Mouse (Mus musculus): ENCODE data around the gene Rilp.
"Not testable (repeated sequence)": the region's sequence is repeated elsewhere in the genome, so short reads cannot be mapped to it uniquely, and the experiment has no call there.

The Rilp gene

GRCm38 (mm10) chr11:75534286-75535033 is 24.6 kb downstream of the Rilp start:
- no peak for DNase-seq

- DNase-seq: peak; percentile 73
These were observed 25.4 kb downstream of the Rilp start for GRCm38 (mm10) chr11:75535106-75535795.

DNA sequence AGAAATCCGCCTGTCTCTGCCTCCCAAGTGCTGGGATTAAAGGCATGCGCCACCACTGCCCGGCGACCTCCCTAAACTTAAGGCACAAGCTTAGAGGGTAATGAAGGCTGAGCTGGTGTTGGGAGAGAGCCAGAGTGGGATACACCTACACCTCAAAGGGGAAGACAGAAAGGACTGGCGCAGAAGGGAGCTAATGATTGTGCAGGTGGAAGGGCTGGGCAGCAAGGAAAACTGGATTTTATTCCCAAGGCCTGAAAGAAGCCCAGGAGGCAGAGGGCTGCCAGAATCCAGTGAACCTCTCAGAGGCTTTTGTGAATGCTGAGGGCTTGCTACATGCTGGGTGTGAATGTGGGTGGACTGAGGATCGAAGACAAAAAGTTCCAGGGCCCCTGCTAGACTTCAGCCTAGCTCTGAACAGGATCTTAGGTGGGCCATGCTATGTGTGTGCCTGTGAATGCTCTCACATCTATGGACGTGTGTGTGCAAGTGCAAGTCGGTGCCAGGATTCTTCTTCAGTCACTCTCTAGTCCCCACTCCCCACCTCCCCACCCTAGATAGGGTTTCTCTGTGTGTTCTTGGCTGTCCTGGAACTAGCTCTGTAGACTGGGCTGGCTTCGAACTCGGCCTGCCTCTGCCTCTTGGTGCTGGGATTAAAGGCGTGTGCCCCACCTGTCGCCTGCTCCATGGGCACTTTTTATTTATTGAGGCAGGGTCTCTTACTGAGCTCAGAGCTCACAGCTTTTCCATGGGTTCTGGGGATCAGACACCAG is 26.5 kb downstream of the Rilp start:
- no peak for DNase-seq

DNA sequence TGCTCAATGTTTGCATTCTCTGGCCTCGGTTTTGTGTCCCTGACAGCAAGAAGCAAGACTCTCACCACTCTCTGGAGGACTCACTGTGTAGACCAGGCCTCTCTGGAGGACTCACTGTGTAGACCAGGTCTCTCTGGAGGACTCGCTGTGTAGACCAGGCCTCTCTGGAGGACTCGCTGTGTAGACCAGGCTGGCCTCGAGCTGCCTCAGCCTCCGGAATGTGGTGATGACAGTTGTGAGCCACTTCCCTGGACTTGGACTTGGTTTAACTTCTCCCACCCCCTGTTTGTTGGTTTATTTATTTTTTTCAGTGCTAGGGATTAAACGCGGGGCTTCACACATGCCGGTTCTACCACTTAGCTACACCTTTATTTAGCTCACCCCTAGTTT is 27.1 kb downstream of the Rilp start:
- DNase-seq: no peak

DNA sequence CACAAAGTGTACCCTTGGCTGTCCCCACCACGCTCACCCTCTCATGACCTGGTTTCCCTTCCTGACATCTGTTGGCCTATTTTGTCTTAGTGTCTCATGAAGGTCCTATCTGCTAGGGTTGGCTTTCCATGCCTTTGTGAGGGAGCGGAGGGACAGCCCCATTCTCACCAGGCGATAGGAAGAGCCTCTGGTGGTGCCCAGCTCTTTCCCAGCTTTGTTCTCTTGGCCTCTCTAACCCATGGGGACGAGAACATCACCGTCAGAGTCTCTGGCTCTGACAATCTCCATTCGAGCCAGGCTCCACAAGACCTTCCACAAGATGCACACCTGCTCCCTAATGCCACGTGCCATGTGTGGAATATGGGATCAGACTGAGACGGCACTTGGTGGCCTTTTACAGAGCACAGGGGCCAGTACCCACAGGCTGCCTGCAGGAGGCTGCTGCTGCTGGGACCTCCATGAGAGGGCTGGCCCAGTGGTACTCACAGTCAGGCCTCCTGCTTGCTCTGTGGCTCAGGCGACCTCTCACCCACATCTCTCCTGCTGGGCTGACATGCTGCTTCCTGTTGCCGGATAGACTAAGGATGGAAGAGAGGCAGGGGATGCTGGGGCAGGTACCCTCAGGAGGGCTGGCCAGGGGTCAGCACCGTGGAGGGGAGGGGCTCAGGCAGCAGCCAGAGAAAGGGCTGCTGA is 27.7 kb downstream of the Rilp start:
- DNase-seq: no peak

DNA sequence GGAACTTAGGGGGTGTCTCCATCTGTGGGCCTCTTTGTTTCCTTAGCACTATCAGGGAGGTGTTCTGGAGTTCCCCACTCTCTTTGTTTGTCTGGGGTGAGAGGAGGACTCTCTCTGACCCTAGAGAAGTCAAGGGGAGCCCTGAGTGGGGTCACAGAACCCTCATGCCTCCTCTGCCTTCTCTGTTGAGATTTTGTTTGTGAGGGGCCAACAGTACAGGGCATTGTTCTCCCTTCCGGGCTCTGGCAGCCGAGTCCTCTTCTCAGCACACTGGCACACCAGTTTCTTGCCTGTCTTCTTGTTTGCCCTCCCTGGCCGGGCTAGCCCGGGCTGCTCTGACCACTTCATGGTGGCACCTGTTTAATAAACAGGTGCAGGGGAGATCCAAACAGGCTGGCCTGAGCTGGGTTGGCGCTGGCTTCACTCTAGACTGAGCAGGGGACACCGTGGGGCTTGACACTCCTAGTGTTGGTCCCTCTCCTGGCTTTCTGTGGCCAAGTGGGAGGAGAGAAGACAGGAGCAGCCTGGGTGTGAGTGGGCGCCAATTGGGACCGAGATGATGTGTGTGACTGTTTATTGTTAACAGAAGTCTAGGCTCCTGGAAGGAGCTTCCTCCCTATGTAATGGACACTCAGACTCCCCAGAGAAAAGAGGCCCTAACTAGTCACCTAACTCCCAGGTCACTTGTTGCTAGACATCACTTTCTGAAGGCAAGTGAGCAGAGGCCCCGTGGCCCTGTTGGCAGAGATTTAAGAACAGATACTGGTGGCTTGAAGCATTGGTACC is 28.5 kb downstream of the Rilp start:
- no peak for DNase-seq

DNA sequence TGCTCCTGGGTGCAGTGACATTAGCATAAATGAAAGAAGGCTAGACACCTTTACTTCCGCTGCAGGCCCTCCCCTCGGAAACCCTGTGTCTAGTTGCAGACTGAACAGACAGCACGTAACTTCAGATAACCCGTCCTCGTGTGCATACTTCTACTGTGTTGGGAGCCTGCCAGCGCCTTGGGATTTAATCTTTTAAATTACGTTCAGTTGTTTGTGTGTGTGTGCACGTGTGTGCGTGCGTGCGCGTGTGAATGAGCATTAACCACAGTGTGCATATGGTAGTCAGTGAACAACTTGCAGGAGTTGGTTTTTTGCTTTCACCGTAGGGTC is 29.0 kb downstream of the Rilp start:
- DNase-seq: no peak

DNA sequence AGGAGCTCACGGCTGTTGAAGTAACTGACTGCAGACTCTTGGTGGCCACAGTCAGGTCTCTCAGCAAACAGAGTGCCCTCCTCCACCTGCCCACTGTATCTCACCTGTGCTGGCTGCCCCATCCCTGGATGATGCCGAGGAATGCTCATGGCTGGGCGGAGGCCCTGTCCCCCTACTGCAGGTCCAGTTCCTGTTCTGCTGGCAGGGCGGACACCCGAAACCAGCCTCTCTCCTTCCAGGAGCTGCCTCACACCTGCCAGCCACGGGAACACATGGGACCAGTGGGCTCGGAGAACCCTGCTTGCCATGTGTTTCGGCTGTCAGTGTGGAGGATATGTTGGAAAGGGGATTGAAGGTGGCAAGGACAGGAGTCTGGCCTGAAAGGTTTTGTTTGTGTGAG is 30.3 kb downstream of the Rilp start:
- DNase-seq: no peak

DNA sequence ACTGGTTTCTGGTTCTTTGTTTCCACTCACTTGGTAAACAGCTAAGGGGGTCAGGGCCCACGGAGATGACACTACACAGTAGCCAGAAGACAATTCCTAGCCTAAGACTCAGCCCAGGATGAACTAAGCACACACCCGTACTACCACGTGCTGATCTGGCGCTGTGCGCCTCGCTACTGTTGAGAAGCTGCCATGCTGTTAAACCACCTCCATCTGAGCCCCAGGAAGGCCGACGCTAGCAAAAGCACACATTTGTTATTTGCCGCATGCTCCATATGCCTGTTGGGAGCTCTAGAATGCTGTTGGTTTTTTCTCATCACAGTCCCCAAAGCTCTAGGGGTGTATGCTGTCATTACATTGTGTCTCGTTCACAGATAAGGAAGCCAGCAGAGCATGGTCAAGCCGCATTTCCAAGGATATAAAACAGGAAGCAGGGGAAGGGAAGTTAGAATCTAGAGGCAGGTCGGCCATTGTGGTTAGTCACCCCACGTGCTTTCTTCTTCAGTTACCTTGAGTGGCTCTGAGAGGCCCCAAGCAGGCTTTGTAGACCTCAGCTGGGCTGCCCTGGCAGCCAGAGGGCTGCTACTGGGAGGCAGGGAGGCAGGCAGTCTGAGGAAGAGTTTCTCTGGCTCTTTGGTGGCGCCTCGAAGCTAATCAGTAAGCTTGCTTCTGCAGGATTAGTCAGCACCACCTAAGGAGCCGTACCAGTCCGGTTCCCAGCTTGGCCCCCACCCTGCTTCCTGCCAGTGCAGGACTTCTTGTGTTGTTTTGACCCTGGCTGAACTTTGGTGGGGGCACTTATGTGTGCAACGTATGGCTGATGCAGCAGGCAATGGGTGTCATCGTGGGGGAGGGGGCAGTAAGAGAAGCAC is 31.1 kb downstream of the Rilp start:
- peak; percentile 38 for DNase-seq

DNA sequence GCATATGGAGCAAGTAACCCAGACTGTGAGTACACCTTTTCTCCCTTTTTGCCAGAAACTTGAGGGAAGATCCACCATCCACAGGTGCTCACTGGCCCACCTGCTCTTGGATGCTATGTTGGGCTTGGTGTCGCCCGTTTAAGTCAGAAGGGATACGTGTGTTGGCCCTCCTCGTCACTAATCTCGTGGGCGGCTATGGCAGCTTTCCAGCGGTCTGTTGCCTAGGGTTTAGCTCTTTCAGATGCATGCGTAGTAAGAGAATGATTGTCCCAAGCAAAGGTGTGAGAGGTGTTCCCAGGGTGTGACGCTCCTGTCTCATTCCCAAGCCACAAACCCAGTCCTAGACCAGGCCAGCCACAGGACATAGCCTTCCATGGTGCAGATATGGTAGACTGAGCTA is 34.8 kb downstream of the Rilp start:
- no peak for DNase-seq

DNA sequence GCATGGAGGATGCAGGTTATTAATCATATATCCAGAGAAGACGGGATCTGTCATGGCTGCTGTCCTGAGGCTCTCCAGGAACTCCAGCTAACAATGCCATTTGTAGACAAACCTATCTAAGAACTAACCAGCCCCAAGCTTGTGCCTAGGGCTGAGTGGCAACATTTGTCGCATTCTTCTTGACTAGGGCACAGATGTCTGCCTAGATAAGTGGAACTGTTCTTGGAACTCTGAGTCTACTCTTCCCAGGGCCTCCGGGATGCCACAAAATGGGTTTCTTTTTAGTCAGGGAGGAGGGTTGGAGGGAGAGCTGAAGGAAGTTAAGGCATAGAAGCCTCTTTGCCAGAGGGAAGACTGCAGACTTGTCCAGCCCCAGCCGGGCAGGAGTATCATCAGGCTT is 36.2 kb downstream of the Rilp start:
- peak; percentile 46 for DNase-seq

DNA sequence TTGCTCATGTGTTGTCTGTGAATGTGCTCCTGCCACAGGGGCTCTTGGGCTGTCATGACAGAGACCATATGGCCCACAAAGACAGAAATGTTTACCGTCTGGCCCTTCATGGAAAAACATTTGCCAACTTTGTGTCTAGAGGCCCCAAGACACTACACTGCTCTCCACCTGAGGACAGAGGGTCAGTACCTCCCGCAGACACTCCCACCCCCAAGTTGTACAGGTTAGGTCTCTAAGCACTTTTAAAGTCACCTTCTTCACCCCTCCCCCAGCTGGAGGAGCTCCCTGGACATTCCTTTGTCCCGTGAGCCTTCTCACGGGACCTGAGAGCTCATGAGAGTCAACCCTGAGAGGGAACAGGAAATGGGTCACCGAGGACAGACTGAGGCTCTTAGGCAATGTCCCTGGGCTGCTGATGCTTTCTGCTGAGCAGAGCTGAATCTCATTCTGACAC is 39.8 kb downstream of the Rilp start:
- no peak for DNase-seq

DNA sequence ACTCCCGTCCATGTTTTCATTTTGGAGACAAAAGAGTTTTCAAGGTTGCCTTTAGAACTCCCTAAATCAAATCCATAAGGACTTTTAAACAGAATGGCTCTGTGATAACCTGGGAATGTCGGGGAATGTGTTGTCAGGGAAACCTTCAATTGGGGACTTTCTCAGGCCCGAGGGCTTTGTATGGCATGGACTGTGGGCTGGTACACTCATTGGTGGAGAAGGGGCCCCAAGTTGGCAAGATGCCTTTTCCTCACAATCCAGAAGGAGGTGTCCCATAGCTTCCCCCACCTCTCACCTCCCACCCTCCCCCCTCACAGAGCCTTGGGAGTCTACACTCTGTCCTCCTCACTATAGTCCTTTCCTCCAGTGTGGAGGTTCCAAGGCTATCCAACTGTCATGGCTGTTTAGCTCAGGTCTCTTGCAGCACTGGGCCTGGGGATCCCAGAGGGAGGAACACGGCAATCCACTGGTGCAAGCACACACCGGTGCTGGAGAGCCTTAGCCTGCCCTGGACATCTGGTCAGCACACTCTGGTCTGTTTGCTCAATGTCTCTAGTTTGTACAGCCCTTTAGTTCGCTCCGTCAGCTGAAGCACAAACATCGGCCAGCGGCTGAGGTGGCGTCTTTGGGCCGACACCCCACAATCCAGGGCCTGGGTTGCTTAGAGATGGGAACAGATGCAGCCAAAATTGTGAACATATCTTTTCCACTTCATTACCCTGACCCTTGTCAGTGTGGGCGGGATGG is 40.5 kb downstream of the Rilp start:
- DNase-seq: no peak

DNA sequence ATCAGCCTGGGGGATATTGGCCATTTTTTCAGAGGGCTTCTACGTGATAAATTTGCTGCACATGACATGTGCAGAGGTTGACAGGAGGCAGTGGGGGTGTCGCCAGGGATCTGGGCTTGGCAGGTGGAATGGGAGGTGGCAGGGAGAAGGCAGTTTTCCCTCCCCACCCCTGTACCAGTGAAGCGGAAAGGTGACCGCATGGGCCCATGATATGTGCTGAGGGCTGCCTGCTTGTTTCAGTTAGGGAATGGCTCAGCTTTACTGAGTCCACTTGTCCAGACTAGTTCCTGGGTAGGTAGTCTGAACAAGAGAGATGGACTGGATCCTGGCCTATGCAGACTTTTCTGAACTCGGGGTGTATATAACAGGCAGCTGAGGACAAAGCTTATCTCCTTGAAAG is 41.4 kb downstream of the Rilp start:
- DNase-seq: no peak

DNA sequence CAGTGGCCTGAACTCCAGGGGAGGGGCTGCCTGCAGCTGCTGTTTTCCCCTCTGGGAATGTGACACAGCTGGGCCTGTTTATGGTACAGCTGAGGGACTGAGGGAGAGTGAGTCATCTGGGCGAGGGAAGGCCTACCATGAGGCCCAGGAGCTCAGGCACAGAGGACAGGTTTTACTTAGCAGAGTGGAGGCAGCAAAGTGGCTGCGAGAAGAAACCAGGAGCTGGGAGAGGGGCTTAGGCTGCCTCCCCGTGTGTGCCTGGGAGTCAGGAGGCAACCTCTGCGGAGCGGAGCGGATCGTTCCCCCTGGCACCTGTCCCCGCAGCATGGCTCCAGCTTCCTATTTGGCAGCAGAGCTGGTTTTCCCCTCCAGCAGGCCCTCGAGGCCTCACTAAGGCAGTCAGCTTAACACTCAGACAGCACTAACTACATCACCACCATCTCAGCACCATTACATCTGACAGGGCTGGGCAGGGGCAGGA is 42.1 kb downstream of the Rilp start:
- DNase-seq: no peak

- DNase-seq: no peak
These were observed 43.1 kb downstream of the Rilp start for GRCm38 (mm10) chr11:75552906-75553482.

DNA sequence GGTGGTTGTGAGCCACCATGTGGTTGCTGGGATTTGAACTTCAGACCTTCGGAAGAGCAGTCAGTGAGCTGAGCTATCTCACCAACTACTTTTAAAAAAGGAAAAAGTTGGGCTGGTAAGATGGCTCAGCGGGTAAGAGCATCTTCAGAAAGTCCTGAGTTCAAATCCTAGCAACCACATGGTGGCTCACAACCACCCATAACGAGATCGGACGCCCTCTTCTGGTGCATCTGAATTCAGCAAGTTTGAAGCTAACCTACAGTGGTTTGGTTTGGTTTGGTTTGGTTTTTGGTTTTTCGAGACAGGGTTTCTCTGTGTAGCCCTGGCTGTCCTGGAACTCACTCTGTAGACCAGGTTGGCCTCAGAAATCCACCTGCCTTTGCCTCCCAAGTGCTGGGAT is 46.1 kb downstream of the Rilp start:
- DNase-seq: not testable (repeated sequence)

- no peak for DNase-seq
These were observed 47.2 kb downstream of the Rilp start for GRCm38 (mm10) chr11:75557142-75557541.

DNA sequence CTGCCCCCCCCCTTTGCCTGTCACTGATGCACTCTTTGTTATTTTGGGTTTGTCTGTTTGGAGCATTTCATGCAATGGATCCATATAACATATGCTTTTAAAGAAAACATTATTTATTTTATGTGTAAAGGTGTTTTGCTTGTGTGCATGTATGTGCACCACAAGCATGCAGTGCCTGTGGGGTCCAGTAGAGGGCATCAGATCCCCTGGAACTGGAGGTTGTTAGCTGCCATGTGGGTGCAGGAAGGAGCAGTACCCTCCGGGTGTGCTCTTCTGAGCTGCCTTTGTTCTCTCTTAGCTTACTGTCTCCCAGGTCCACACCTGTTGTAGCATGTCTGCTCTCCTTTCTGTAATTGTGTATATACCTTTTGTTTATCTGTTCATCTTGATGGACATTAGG is 48.2 kb downstream of the Rilp start:
- DNase-seq: no peak

DNA sequence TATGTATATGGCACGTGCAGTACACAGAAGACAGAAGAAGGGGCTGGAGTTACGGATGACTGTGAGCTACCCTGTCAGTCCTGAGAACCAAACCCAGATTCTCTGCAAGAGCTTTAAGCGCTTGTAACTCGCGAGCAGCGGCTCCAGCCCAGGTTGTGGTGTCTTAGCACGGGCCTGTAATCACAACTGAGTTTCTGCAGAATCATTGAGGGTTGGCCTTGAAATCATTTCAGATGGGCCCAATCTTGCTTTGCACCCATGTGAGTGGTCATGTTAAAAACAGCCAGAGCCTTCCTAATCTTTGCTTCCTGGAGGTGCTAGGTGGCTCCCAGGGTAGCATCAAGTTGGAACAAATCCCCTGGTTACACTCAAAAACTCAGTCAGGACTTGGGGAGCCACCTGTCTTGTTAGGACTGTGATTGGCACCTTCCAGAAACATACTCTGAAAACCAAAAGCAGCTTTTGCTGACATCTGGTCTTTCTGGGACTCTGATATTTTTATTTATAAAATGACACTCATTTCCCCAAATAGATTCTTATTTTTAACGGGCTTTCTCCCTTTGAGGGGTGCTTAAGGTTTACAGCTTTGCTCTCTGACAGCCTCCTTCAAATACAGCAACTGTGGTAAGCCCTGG is 50.1 kb downstream of the Rilp start:
- DNase-seq: no peak
